Mouse (Mus musculus) liver, postnatal 0 days (tissue): ENCODE measurements around the gene Kmt5a. TPM values are rescaled to one million over a fixed set of nuclear protein-coding genes. Genes with fewer than 3 reads are reported as not detected.

Experiments
- ATAC-seq: fragments of 200-750 bp; cut with Nextera tagmentation; 2 replicates; pipeline ENCODE4 v1.8.0; 2017; ENCODE audit warnings: mild to moderate bottlenecking, moderate library complexity
- DNase-seq: peaks from one replicate; pipeline ENCODE4 v3.0.0-alpha.2; 2016
- H3K27ac ChIP-seq: fragments of 300-500 bp; sonication (generic); 2 replicates; pipeline ENCODE4 v1.5.1; 2014; ENCODE audit warnings: antibody characterized with exemption, moderate library complexity, mild to moderate bottlenecking, low read depth
- H3K27me3 ChIP-seq: fragments of 300-500 bp; sonication (generic); 2 replicates; pipeline ENCODE4 v1.6.1; 2014; ENCODE audit warnings: low read length, control low read depth, mixed read lengths; ENCODE audit not compliant: insufficient read depth
- H3K36me3 ChIP-seq: fragments of 300-500 bp; sonication (generic); replicated peaks from 2 replicates; pipeline ENCODE4 v1.6.1; 2014; ENCODE audit warnings: mild to moderate bottlenecking, control low read depth, low read length, moderate library complexity, mixed read lengths; ENCODE audit not compliant: insufficient read depth
- H3K4me1 ChIP-seq: fragments of 300-500 bp; sonication (generic); 2 replicates; pipeline ENCODE4 v1.6.1; 2014; ENCODE audit warnings: antibody characterized with exemption, mild to moderate bottlenecking, control low read depth; ENCODE audit not compliant: insufficient read depth
- H3K4me2 ChIP-seq: fragments of 300-500 bp; sonication (generic); 2 replicates; pipeline ENCODE4 v1.6.1; 2014; ENCODE audit warnings: low read depth, mild to moderate bottlenecking, low read length, moderate library complexity, mixed read lengths
- H3K4me3 ChIP-seq: fragments of 300-500 bp; sonication (generic); 2 replicates; pipeline ENCODE4 v1.5.1; 2014; ENCODE audit warnings: low read depth, low read length
- H3K9ac ChIP-seq: fragments of 300-500 bp; sonication (generic); replicated peaks from 2 replicates; pipeline ENCODE4 v1.6.1; 2014; ENCODE audit warnings: mild to moderate bottlenecking, moderate library complexity
- H3K9me3 ChIP-seq: fragments of 300-500 bp; sonication (generic); 2 replicates; pipeline ENCODE4 v1.6.1; 2016; ENCODE audit warnings: mild to moderate bottlenecking, control low read depth, low read length, mixed read lengths
- CTCF ChIP-seq: sonication (generic); IDR thresholded peaks from 2 replicates; pipeline ENCODE4 v1.5.1; 2016; ENCODE audit warnings: antibody characterized with exemption, low read depth
- EP300 ChIP-seq: IDR thresholded peaks from 2 replicates; pipeline ENCODE4 v1.6.1; 2016; ENCODE audit warnings: antibody characterized with exemption, low read depth, mild to moderate bottlenecking
- WGBS: fragments of 180-500 bp; shearing (Covaris S2); extraction: QIAGEN DNeasy Blood & Tissue Kit; methylation state at CpG from one replicate; pipeline ENCODE4 v1.1.7; 2014; ENCODE audit not compliant: insufficient replicate concordance; 5-methylcytosine and 5-hydroxymethylcytosine counted together
- polyA plus RNA-seq: library from polyadenylated mRNA; unstranded; fragments of >200 nt; fragmentation: Nextera tagmentation; extraction: Ambion mirVana; gene quantifications from 2 replicates; pipeline ENCODE4 v1.2.1, GENCODE M21; 2015

Kmt5a gene
- 26.7 and 30.6 TPM in 2 replicates for polyA plus RNA-seq

DNA sequence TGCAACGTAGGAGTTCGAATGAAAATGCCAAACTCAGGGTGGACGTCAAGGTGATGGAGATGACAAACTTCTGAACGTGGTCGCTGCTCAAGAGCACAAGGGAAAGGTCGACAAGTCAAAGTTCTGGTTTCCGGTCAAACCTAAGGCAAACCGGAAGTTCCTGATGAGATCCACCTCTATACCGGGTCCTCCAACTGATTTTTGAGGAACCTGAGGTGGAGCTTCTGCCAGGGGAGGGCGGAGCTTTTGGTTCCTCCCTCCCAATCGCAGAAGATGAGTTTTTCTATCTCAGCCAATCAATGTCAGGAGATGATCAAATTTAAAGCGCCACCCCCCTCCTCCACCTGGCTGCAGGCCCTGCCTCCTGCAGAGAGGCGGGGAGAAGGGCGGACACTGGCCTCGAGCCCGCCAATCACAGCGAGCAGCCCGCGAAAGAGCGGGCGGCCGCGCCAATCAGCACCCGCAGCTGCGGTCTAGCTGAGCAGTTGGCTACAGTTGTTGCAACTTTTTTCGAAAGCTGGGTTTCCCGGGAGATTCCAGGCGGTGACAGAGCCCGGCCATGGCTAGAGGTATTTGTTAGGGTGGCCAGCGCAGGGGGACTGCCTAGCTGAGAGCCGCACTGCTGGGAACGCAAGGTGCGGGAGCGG lies at the start of gene Kmt5a:
TSS of gene Kmt5a (plus strand) at position 484 of the 647 bp plus-strand sequence.
- no peaks in the 10 kb centered on the region for H3K27me3 ChIP-seq
- peak within 1 kb of the TSS; percentile 90 for H3K4me2 ChIP-seq
- no peaks in the 10 kb centered on the region for H3K36me3 ChIP-seq
- under 1% methylated on average over 34 of the region's 34 CpGs for WGBS
- DNase-seq (peak; percentile 97), ATAC-seq (peak; percentile 98)
- H3K4me1 ChIP-seq = peaks cover 32% of the 10 kb centered on the region
- peak; percentile 25; the same call in 1 of the 2 replicates for TF ChIP-seq CTCF
- TF ChIP-seq EP300 = peak; percentile 69; the same call in 1 of the 2 replicates
- H3K4me3 ChIP-seq = peak within 1 kb of the TSS; percentile 76
- no peaks in the 10 kb centered on the region for H3K9me3 ChIP-seq
- peak within 1 kb of the TSS; percentile 87 for H3K9ac ChIP-seq
- H3K27ac ChIP-seq = peak within 1 kb of the TSS; percentile 86

DNA sequence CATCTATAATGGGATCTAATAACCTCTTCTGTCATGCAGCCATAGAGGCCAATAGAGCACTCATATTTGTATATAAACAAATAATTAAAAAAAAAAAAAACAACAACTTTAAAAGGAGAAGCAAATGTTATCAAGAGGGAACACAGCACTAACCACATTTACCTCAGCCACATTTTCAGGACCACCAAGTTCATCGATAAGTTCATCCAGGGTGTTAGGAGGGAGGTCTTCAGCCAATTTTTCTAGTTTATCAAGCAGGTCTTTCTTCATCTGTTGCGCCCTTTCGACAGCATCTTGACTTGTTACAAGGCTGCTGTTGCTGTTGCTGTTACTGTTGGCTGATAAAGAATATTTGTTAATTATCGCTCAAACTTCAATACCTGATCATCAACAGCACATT lies 47.3 kb upstream of the Kmt5a start:
- H3K27me3 ChIP-seq = no peaks in the 10 kb centered on the region
- ATAC-seq (no peak), DNase-seq (no peak)
- H3K36me3 ChIP-seq = peaks cover 72% of the 10 kb centered on the region
- TF ChIP-seq CTCF (no peak), EP300 (no peak)
- no peak overlapping the region for H3K27ac ChIP-seq
- H3K4me1 ChIP-seq = no peaks in the 10 kb centered on the region
- WGBS = 88% methylated on average over 4 of the region's 4 CpGs
- H3K9me3 ChIP-seq = no peaks in the 10 kb centered on the region
- H3K4me3 ChIP-seq = no peak overlapping the region
- H3K4me2 ChIP-seq = no peak overlapping the region
- H3K9ac ChIP-seq = no peak overlapping the region

DNA sequence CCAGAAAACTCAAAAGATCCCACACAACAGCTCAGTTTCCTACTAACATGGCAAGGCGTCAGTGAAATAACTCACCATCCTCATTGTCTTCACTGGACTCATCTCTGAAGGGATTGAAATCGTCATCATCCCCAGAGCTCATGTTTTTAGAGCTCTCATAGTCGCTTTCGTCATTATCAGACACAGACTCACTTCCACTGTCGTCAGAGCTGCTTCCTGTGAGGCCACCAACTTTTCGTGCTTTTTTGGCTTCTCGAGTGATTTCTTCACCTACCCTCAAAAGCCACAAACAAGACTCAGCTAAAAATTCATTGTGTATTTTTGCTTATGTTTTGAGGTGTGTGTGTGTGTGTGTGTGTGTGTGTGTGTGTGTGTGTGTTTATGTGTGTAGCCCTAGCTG lies 46.0 kb upstream of the Kmt5a start:
- WGBS = 53% methylated on average over 7 of the region's 7 CpGs
- H3K9me3 ChIP-seq = no peaks in the 10 kb centered on the region
- no peaks in the 10 kb centered on the region for H3K27me3 ChIP-seq
- no peak overlapping the region for H3K4me3 ChIP-seq
- no peak overlapping the region for H3K4me2 ChIP-seq
- H3K27ac ChIP-seq = peak overlapping the region; percentile 34; the same call in 1 of the 2 replicates
- no peak for DNase-seq
- TF ChIP-seq EP300 (no peak), CTCF (no peak)
- peaks cover 72% of the 10 kb centered on the region for H3K36me3 ChIP-seq
- H3K9ac ChIP-seq = no peak overlapping the region
- no peak for ATAC-seq
- no peaks in the 10 kb centered on the region for H3K4me1 ChIP-seq

DNA sequence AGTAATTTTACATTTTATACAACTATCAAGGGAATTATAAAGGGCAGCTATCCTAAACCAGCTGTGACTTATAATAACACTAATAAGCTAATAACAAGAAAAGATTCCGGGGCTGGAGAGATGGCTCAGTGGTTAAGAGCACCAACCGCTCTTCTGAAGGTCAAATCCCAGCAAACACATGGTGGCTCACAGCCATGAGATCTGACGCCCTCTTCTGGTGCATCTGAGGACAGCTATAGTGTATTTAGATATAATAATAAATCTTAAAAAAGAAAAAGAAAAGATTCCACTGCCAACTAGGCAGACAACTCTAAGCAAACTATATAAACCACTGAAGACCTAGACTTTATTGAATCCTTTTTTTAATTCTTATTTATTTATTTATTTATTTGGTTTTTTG lies 28.9 kb upstream of the Kmt5a start:
- no peak for DNase-seq
- peaks cover 60% of the 10 kb centered on the region for H3K36me3 ChIP-seq
- no peaks in the 10 kb centered on the region for H3K9me3 ChIP-seq

DNA sequence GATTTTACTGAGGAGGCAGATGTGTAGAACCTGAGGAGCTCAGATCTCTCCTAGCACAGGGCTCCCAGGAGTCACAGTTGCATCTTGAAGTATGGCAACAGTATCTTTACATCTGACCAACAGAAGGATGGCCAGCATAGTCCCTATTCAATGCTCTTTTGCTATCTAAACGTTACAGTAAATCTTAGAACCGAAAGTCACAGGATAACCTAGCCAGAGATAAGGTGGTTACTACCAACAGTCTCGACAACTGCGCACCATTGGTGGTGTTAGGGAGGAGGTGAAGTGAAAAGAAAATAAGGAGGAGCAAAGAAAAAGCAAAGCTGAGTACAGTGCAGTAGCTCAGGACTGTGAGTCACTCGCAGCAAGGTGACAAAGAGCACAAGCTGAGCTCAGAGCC lies 27.6 kb upstream of the Kmt5a start:
- 60% methylated on average over 5 of the region's 5 CpGs for WGBS
- ATAC-seq (no peak), DNase-seq (no peak)
- TF ChIP-seq EP300 (no peak), CTCF (no peak)
- Histone ChIP-seq H3K4me3 (no peak overlapping the region), H3K27me3 (no peaks in the 10 kb centered on the region), H3K4me2 (no peak overlapping the region), H3K27ac (no peak overlapping the region), H3K9me3 (no peaks in the 10 kb centered on the region), H3K36me3 (peaks cover 48% of the 10 kb centered on the region), H3K4me1 (no peaks in the 10 kb centered on the region), H3K9ac (no peak overlapping the region)

More for the DNA sequence above, 28.9 kb upstream of the Kmt5a start:
- Histone ChIP-seq H3K27ac (no peak overlapping the region), H3K9ac (no peak overlapping the region), H3K27me3 (no peaks in the 10 kb centered on the region), H3K4me1 (no peaks in the 10 kb centered on the region), H3K4me3 (no peak overlapping the region), H3K4me2 (no peak overlapping the region)
- ATAC-seq = no peak
- WGBS = 70% methylated on average over 3 of the region's 3 CpGs
- no peak for TF ChIP-seq EP300
- peak; percentile 38 for TF ChIP-seq CTCF

DNA sequence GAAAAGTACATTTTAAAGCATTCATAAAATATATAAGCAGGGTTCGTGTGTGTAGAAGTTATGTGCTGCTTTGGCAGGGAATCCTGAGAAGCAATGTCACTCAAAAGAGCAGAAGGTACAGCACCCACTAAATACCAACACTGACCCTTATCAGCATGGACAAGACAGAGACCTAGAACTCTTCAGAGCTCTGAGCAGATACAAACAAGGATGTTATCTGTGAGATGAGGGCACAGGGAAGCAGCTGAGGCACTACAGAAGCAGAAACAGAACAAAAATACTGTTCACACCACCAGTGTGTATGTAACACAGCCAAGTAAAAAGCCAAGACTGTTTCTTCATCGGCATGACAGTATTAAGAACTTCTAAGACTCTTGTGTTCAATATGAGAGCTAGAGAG lies 20.8 kb upstream of the Kmt5a start:
- DNase-seq (no peak), ATAC-seq (peak; percentile 59)
- 67% methylated on average over 2 of the region's 2 CpGs for WGBS
- TF ChIP-seq CTCF (no peak), EP300 (no peak)
- Histone ChIP-seq H3K4me1 (peaks cover 2% of the 10 kb centered on the region), H3K4me2 (no peak overlapping the region), H3K9ac (no peak overlapping the region), H3K27ac (0 out of 2 replicates have a peak overlapping the region, but pooled peaks have one; percentile 18), H3K9me3 (no peaks in the 10 kb centered on the region), H3K36me3 (peaks cover 6% of the 10 kb centered on the region; the same call in 1 of the 2 replicates), H3K27me3 (no peaks in the 10 kb centered on the region), H3K4me3 (no peak overlapping the region)
